Mouse (Mus musculus) CD8-positive naive resting alpha-beta T cell, adult 57 days (primary cell): ENCODE data around the gene Klb. TPM values are rescaled to one million over a fixed set of nuclear protein-coding genes. Genes with fewer than 3 reads are reported as not detected.

Source experiments
- total RNA-seq: library from RNA; stranded (reverse); gene quantifications from one replicate; pipeline ENCODE4 v1.2.4, GENCODE M21; 2023

Gene Klb
- not detected for total RNA-seq

GRCm38 (mm10) chr5:65348168-65348567 lies at the start of gene Klb:
Gene Klb, plus strand, starts transcription at chr5:65348314.

GRCm38 (mm10) chr5:65335298-65336074 lies 12.6 kb upstream of the Klb start, which contains the start of gene Rfc1:
Gene Rfc1, minus strand, starts transcription at chr5:65335670.

GRCm38 (mm10) chr5:65390648-65391644 lies 42.8 kb downstream of the Klb start, which contains the start of the genes Rpl9 and Lias:
Gene Rpl9, minus strand, starts transcription at chr5:65391444.
Gene Lias, plus strand, starts transcription at chr5:65391497.

Other genes with a start within 250 kb of the Klb start
- gene Klhl5, start 240.8 kb upstream of the Klb start, total RNA-seq = 5.8 TPM
- gene Wdr19, start 148.6 kb upstream of the Klb start, total RNA-seq = 5.1 TPM
- gene Rfc1, start 12.6 kb upstream of the Klb start, total RNA-seq = 50.0 TPM
- gene Rpl9, start 43.1 kb downstream of the Klb start, total RNA-seq = 2,939 TPM
- gene Lias, start 43.2 kb downstream of the Klb start, total RNA-seq = 35.5 TPM
- gene Ugdh, start 87.6 kb downstream of the Klb start, total RNA-seq = 24.5 TPM
- gene Gm43552, start 144.5 kb downstream of the Klb start, total RNA-seq = not detected
- gene Smim14, start 188.9 kb downstream of the Klb start, total RNA-seq = 112 TPM
- gene Ube2k, start 188.9 kb downstream of the Klb start, total RNA-seq = 71.2 TPM